Mouse (Mus musculus) hindbrain, embryonic 10.5 days (tissue): ENCODE results near the gene Fxyd4. TPM values are rescaled to one million over a fixed set of nuclear protein-coding genes. Genes with fewer than 3 reads are reported as not detected.

ENCODE experiments used
- DNase-seq: peaks from one replicate; pipeline ENCODE4 v3.0.0-alpha.2; 2017; ENCODE audit warnings: low spot score
- H3K27ac ChIP-seq: fragments of 300-500 bp; sonication (generic); 2 replicates; pipeline ENCODE4 v1.5.1; 2016; ENCODE audit warnings: mild to moderate bottlenecking, moderate library complexity
- H3K27me3 ChIP-seq: fragments of 300-500 bp; sonication (generic); 2 replicates; pipeline ENCODE4 v1.6.1; 2016; ENCODE audit warnings: mild to moderate bottlenecking; ENCODE audit not compliant: poor library complexity, insufficient read depth, severe bottlenecking
- H3K36me3 ChIP-seq: fragments of 300-500 bp; sonication (generic); 2 replicates; pipeline ENCODE4 v1.6.1; 2016; ENCODE audit warnings: mild to moderate bottlenecking, moderate library complexity
- H3K4me1 ChIP-seq: fragments of 300-500 bp; sonication (generic); replicated peaks from 2 replicates; pipeline ENCODE4 v1.6.1; 2016; ENCODE audit warnings: mild to moderate bottlenecking
- H3K4me3 ChIP-seq: fragments of 300-500 bp; sonication (generic); 2 replicates; pipeline ENCODE4 v1.5.1; 2016; ENCODE audit warnings: mild to moderate bottlenecking, moderate library complexity
- H3K9me3 ChIP-seq: fragments of 300-500 bp; sonication (generic); 2 replicates; pipeline ENCODE4 v1.6.1; 2016; ENCODE audit warnings: mild to moderate bottlenecking, moderate library complexity
- WGBS: fragments of 180-500 bp; shearing (Covaris S2); methylation state at CpG from one replicate; pipeline ENCODE4 v1.1.7; 2016; 5-methylcytosine and 5-hydroxymethylcytosine counted together
- polyA plus RNA-seq: library from polyadenylated mRNA; unstranded; fragments of >200 nt; fragmentation: Nextera tagmentation; extraction: Ambion mirVana; gene quantifications from 2 replicates; pipeline ENCODE4 v1.2.1, GENCODE M21; 2016

Gene Fxyd4
- polyA plus RNA-seq: 2.1 and 2.6 TPM in 2 replicates

- DNase-seq: no peak
- H3K27me3 ChIP-seq: no peaks in the 10 kb centered on the region
- H3K4me1 ChIP-seq: no peaks in the 10 kb centered on the region
- WGBS: 76% methylated on average over 10 of the region's 10 CpGs
- no peak within 1 kb of the TSS for H3K4me3 ChIP-seq
- no peak within 1 kb of the TSS for H3K27ac ChIP-seq
- H3K36me3 ChIP-seq: 0 out of 2 replicates have a peak, but pooled peaks cover 3% of the 10 kb centered on the region
- no peaks in the 10 kb centered on the region for H3K9me3 ChIP-seq
These were observed at the start of gene Fxyd4 for GRCm38 (mm10) chr6:117937222-117937932. Fxyd4 (minus strand) TSS chr6:117937692.

- Histone ChIP-seq H3K4me3 (no peak overlapping the region), H3K4me1 (no peaks in the 10 kb centered on the region), H3K36me3 (no peaks in the 10 kb centered on the region), H3K27me3 (no peaks in the 10 kb centered on the region), H3K27ac (no peak overlapping the region), H3K9me3 (no peaks in the 10 kb centered on the region)
- WGBS: 60% methylated on average over 5 of the region's 5 CpGs
- DNase-seq: no peak
These were observed 49.7 kb upstream of the Fxyd4 start for GRCm38 (mm10) chr6:117987173-117987572.

- DNase-seq: no peak
- 55% methylated on average over 9 of the region's 9 CpGs for WGBS
- Histone ChIP-seq H3K36me3 (no peaks in the 10 kb centered on the region), H3K4me1 (no peaks in the 10 kb centered on the region), H3K4me3 (no peak overlapping the region), H3K27ac (no peak overlapping the region), H3K27me3 (no peaks in the 10 kb centered on the region), H3K9me3 (no peaks in the 10 kb centered on the region; the same call in 1 of the 2 replicates)
These were observed 29.2 kb upstream of the Fxyd4 start for GRCm38 (mm10) chr6:117966729-117967128.

DNA sequence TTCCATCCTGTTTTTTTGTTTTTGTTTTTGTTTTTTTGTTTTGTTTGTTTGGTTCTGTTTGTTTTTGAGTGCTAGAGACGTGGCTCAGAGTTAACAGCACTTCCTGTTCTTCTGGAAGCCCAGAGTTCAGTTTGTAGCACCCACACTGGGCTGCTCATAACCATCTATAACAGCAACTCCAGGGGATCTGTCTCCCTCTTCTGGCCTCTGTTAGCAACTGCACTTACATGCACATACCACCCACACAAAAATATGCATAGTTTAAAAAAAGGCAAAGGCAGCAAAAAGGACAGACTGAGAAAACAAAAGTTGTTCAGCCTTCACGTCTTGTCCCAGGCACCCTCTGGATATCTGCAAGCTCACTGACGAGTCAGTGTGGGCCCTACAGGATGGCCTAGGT is 25.7 kb upstream of the Fxyd4 start:
- no peaks in the 10 kb centered on the region for H3K36me3 ChIP-seq
- H3K9me3 ChIP-seq: no peaks in the 10 kb centered on the region; the same call in 1 of the 2 replicates
- DNase-seq: no peak
- no peaks in the 10 kb centered on the region for H3K4me1 ChIP-seq
- WGBS: 91% methylated on average over 3 of the region's 3 CpGs
- no peak overlapping the region for H3K4me3 ChIP-seq
- no peak overlapping the region for H3K27ac ChIP-seq
- H3K27me3 ChIP-seq: no peaks in the 10 kb centered on the region

DNA sequence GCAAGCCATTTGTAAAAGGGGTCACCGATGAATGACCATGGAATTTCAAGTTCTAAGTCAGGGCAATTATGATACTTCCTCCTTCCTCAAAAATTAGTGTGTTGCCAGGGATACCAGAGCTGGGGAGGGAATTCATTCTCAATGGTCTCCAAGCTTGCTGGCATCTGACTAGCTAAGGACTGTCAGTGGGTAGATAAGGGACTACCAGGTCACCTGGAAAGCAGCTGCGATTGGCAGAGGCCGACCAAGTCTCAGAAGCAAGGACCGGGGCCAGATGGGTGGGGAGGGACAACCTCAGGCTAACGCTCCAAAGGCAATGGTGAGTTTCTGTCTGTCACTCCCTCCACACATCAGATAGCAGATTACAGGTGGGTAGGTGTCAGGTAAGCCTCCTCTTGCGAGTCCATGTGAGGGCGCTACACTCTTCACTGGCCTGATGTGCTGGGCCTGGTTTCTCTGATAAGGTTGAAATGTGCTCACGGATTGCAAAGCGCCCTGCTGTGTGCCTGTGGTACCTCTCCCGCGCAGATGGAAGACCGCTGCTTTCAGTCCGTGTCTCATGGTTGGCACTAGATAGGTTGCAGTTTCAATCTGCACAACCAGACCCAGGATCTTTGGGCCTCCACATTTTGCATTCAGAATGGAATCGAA is 19.5 kb upstream of the Fxyd4 start:
- peaks cover 4% of the 10 kb centered on the region; the same call in 1 of the 2 replicates for H3K9me3 ChIP-seq
- WGBS: 21% methylated on average over 14 of the region's 14 CpGs
- H3K36me3 ChIP-seq: no peaks in the 10 kb centered on the region
- peaks cover 11% of the 10 kb centered on the region for H3K4me1 ChIP-seq
- no peak for DNase-seq
- H3K27ac ChIP-seq: no peak overlapping the region
- no peaks in the 10 kb centered on the region for H3K27me3 ChIP-seq
- no peak overlapping the region for H3K4me3 ChIP-seq

- Histone ChIP-seq H3K4me3 (no peak overlapping the region), H3K36me3 (no peaks in the 10 kb centered on the region), H3K4me1 (peaks cover 11% of the 10 kb centered on the region), H3K27me3 (no peaks in the 10 kb centered on the region), H3K27ac (no peak overlapping the region), H3K9me3 (peaks cover 4% of the 10 kb centered on the region; the same call in 1 of the 2 replicates)
- DNase-seq: no peak
- WGBS: 75% methylated on average over 6 of the region's 6 CpGs
These were observed 18.7 kb upstream of the Fxyd4 start for GRCm38 (mm10) chr6:117956161-117956560.

GRCm38 (mm10) chr6:117952330-117952729 is 14.8 kb upstream of the Fxyd4 start:
- Histone ChIP-seq H3K27me3 (no peaks in the 10 kb centered on the region), H3K4me3 (no peak overlapping the region), H3K36me3 (no peaks in the 10 kb centered on the region), H3K9me3 (peaks cover 4% of the 10 kb centered on the region; the same call in 1 of the 2 replicates), H3K27ac (no peak overlapping the region), H3K4me1 (peaks cover 11% of the 10 kb centered on the region)
- DNase-seq: no peak
- 84% methylated on average over 4 of the region's 4 CpGs for WGBS

GRCm38 (mm10) chr6:117943899-117944298 is 6.4 kb upstream of the Fxyd4 start:
- 89% methylated on average over 2 of the region's 2 CpGs for WGBS
- Histone ChIP-seq H3K36me3 (no peaks in the 10 kb centered on the region), H3K4me1 (no peaks in the 10 kb centered on the region), H3K4me3 (no peak overlapping the region), H3K27ac (no peak overlapping the region), H3K9me3 (no peaks in the 10 kb centered on the region), H3K27me3 (no peaks in the 10 kb centered on the region)
- no peak for DNase-seq

DNA sequence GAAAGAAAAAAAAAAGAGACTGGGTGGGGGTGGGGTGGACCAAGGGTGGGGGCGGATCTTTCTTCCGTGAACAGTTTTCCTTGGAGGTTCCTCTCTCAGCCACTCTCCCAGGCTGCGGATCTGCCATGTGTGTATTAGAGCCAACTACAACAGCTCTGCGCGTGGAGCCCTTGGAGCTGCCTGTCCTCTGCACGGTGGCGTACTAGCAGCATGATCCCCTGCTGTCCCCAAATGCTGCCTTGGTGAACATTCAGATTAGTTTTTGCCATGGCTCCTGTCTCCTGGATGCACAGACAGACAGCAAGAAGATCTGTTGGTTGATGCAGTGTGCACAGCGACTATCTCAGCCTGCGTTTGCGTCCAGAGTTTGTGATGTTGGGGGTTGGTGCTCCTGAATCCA is 5.3 kb upstream of the Fxyd4 start:
- 82% methylated on average over 10 of the region's 10 CpGs for WGBS
- Histone ChIP-seq H3K4me1 (no peaks in the 10 kb centered on the region), H3K36me3 (no peaks in the 10 kb centered on the region), H3K9me3 (no peaks in the 10 kb centered on the region), H3K4me3 (no peak overlapping the region), H3K27ac (no peak overlapping the region), H3K27me3 (no peaks in the 10 kb centered on the region)
- DNase-seq: no peak

DNA sequence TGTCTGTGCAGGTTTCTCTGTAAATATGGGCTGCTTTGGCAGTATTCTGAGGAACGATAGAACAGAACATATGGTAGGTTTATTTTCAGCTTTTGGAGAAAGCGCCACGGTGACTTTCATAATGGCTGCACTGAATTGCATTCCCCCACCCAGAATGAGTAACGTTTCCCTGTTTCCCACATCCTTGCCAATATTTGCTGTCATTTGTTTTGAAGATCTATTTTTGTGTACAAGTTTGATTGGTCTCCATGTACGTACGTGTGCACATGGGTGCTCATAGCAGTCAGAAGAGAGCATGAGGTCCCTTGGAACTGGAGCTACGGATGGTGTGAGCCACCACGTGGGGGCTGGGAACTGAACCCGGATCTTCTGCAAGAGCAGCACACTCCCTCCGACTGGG is 1.5 kb upstream of the Fxyd4 start:
- H3K27me3 ChIP-seq: no peaks in the 10 kb centered on the region
- WGBS: 91% methylated on average over 10 of the region's 10 CpGs
- no peak for DNase-seq
- 0 out of 2 replicates have a peak, but pooled peaks cover 3% of the 10 kb centered on the region for H3K36me3 ChIP-seq
- no peak overlapping the region for H3K27ac ChIP-seq
- no peaks in the 10 kb centered on the region for H3K9me3 ChIP-seq
- no peak overlapping the region for H3K4me3 ChIP-seq
- H3K4me1 ChIP-seq: no peaks in the 10 kb centered on the region

- Histone ChIP-seq H3K27me3 (no peaks in the 10 kb centered on the region), H3K9me3 (no peaks in the 10 kb centered on the region), H3K4me3 (no peak overlapping the region), H3K36me3 (0 out of 2 replicates have a peak, but pooled peaks cover 3% of the 10 kb centered on the region), H3K27ac (no peak overlapping the region), H3K4me1 (no peaks in the 10 kb centered on the region)
- no peak for DNase-seq
- 92% methylated on average over 14 of the region's 14 CpGs for WGBS
These were observed 1.5 kb downstream of the Fxyd4 start for GRCm38 (mm10) chr6:117935681-117936612.

GRCm38 (mm10) chr6:117934301-117934700 is 3.2 kb downstream of the Fxyd4 start:
- Histone ChIP-seq H3K4me3 (no peak overlapping the region), H3K27ac (no peak overlapping the region), H3K4me1 (no peaks in the 10 kb centered on the region), H3K9me3 (no peaks in the 10 kb centered on the region), H3K27me3 (no peaks in the 10 kb centered on the region), H3K36me3 (peaks cover 14% of the 10 kb centered on the region)
- DNase-seq: no peak
- 90% methylated on average over 6 of the region's 6 CpGs for WGBS
